Mouse (Mus musculus) kidney, embryonic 14.5 days (tissue): ENCODE data around the gene Gm45521. TPM values are rescaled to one million over a fixed set of nuclear protein-coding genes. Genes with fewer than 3 reads are reported as not detected.
A peak's percentile ranks its signal among the peaks of the same experiment; 100 is the strongest.

Experiments
- ATAC-seq: fragments of 200-750 bp; cut with Nextera tagmentation; 2 replicates; pipeline ENCODE4 v1.8.0; 2017; ENCODE audit warnings: moderate number of reproducible peaks, mild to moderate bottlenecking, moderate TSS enrichment, moderate library complexity; ENCODE audit not compliant: low FRiP score, low TSS enrichment
- H3K27ac ChIP-seq: fragments of 300-500 bp; sonication (generic); 2 replicates; pipeline ENCODE4 v1.5.1; 2014; ENCODE audit warnings: low read depth, mild to moderate bottlenecking, low read length, moderate library complexity, mixed read lengths
- H3K27me3 ChIP-seq: fragments of 300-500 bp; sonication (generic); 2 replicates; pipeline ENCODE4 v1.6.1; 2014; ENCODE audit warnings: mild to moderate bottlenecking, low read length; ENCODE audit not compliant: control insufficient read depth, insufficient read depth
- H3K36me3 ChIP-seq: fragments of 300-500 bp; sonication (generic); 2 replicates; pipeline ENCODE4 v1.6.1; 2014; ENCODE audit warnings: low read length, mixed read lengths; ENCODE audit not compliant: control insufficient read depth, insufficient read depth
- H3K4me1 ChIP-seq: fragments of 300-500 bp; sonication (generic); 2 replicates; pipeline ENCODE4 v1.6.1; 2014; ENCODE audit warnings: low read length, mixed read lengths; ENCODE audit not compliant: control insufficient read depth, insufficient read depth
- H3K4me2 ChIP-seq: fragments of 300-500 bp; sonication (generic); replicated peaks from 2 replicates; pipeline ENCODE4 v1.6.1; 2014; ENCODE audit warnings: low read depth, mild to moderate bottlenecking, low read length
- H3K4me3 ChIP-seq: fragments of 300-500 bp; sonication (generic); 2 replicates; pipeline ENCODE4 v1.5.1; 2014; ENCODE audit warnings: mild to moderate bottlenecking, low read length
- H3K9ac ChIP-seq: fragments of 300-500 bp; sonication (generic); 2 replicates; pipeline ENCODE4 v1.6.1; 2014; ENCODE audit warnings: low read depth, mild to moderate bottlenecking, low read length, moderate library complexity
- H3K9me3 ChIP-seq: fragments of 300-500 bp; sonication (generic); 2 replicates; pipeline ENCODE4 v1.6.1; 2016; ENCODE audit warnings: low read length; ENCODE audit not compliant: control insufficient read depth
- WGBS: fragments of 180-500 bp; shearing (Covaris S2); extraction: QIAGEN DNeasy Blood & Tissue Kit; methylation state at CpG from one replicate; pipeline ENCODE4 v1.1.7; 2014; 5-methylcytosine and 5-hydroxymethylcytosine counted together
- polyA plus RNA-seq: library from polyadenylated mRNA; unstranded; fragments of >200 nt; fragmentation: Nextera tagmentation; extraction: Ambion mirVana; gene quantifications from 2 replicates; pipeline ENCODE4 v1.2.1, GENCODE M21; 2014

Gm45521 gene
- polyA plus RNA-seq, 1 experiment from 2014 or later, result not detected

GRCm38 (mm10) chr14:7963160-7963559, 6.1 kb downstream of the Gm45521 start:
- Histone ChIP-seq H3K9ac (no peak overlapping the region), H3K36me3 (no peaks in the 10 kb centered on the region), H3K27me3 (no peaks in the 10 kb centered on the region), H3K4me2 (no peak overlapping the region), H3K27ac (no peak overlapping the region), H3K4me1 (no peaks in the 10 kb centered on the region), H3K4me3 (no peak overlapping the region), H3K9me3 (no peaks in the 10 kb centered on the region)
- ATAC-seq, result no peak
- WGBS, result 60% methylated on average over 7 of the region's 7 CpGs

- Histone ChIP-seq H3K9me3 (no peaks in the 10 kb centered on the region), H3K4me2 (no peak overlapping the region), H3K27me3 (no peaks in the 10 kb centered on the region), H3K9ac (no peak overlapping the region), H3K36me3 (no peaks in the 10 kb centered on the region), H3K4me3 (no peak overlapping the region), H3K4me1 (no peaks in the 10 kb centered on the region), H3K27ac (no peak overlapping the region)
- WGBS, result 52% methylated on average over 11 of the region's 11 CpGs
- peak; percentile 58; the same call in 1 of the 2 replicates for ATAC-seq
Observed at GRCm38 (mm10) chr14:7964219-7964889, 7.3 kb downstream of the Gm45521 start.

- Histone ChIP-seq H3K27me3 (no peaks in the 10 kb centered on the region), H3K36me3 (no peaks in the 10 kb centered on the region), H3K9ac (no peak overlapping the region), H3K4me1 (no peaks in the 10 kb centered on the region), H3K27ac (no peak overlapping the region), H3K4me2 (no peak overlapping the region), H3K9me3 (no peaks in the 10 kb centered on the region), H3K4me3 (no peak overlapping the region)
- WGBS, result 63% methylated on average over 10 of the region's 10 CpGs
- no peak for ATAC-seq
Observed at GRCm38 (mm10) chr14:7971889-7972493, 14.9 kb downstream of the Gm45521 start.

- no peak for ATAC-seq
- Histone ChIP-seq H3K27me3 (no peaks in the 10 kb centered on the region), H3K36me3 (no peaks in the 10 kb centered on the region), H3K4me2 (no peak overlapping the region), H3K4me3 (no peak overlapping the region), H3K9ac (no peak overlapping the region), H3K27ac (no peak overlapping the region), H3K9me3 (no peaks in the 10 kb centered on the region), H3K4me1 (no peaks in the 10 kb centered on the region)
- 89% methylated on average over 1 of the region's 1 CpGs for WGBS
Observed at GRCm38 (mm10) chr14:7974643-7975042, 17.6 kb downstream of the Gm45521 start.

GRCm38 (mm10) chr14:7975177-7975576, 18.1 kb downstream of the Gm45521 start:
- Histone ChIP-seq H3K27me3 (no peaks in the 10 kb centered on the region), H3K4me2 (no peak overlapping the region), H3K4me1 (no peaks in the 10 kb centered on the region), H3K36me3 (no peaks in the 10 kb centered on the region), H3K27ac (no peak overlapping the region), H3K4me3 (no peak overlapping the region), H3K9ac (no peak overlapping the region), H3K9me3 (no peaks in the 10 kb centered on the region)
- 82% methylated on average over 6 of the region's 6 CpGs for WGBS
- ATAC-seq, result no peak

- no peak for ATAC-seq
- 91% methylated on average over 1 of the region's 1 CpGs for whole genome bisulfite sequencing
- Histone ChIP-seq H3K4me3 (no peak overlapping the region), H3K9me3 (no peaks in the 10 kb centered on the region), H3K36me3 (no peaks in the 10 kb centered on the region), H3K4me1 (no peaks in the 10 kb centered on the region), H3K9ac (no peak overlapping the region), H3K4me2 (no peak overlapping the region), H3K27me3 (no peaks in the 10 kb centered on the region), H3K27ac (no peak overlapping the region)
Observed at GRCm38 (mm10) chr14:7977471-7977870, 20.4 kb downstream of the Gm45521 start.

- no peaks in the 10 kb centered on the region for H3K36me3 ChIP-seq
- ATAC-seq, result no peak
- H3K4me1 ChIP-seq, result no peaks in the 10 kb centered on the region
- 80% methylated on average over 1 of the region's 1 CpGs for WGBS
- no peak overlapping the region for H3K27ac ChIP-seq
- H3K9me3 ChIP-seq, result no peaks in the 10 kb centered on the region
- H3K27me3 ChIP-seq, result no peaks in the 10 kb centered on the region
- no peak overlapping the region for H3K4me3 ChIP-seq
- H3K4me2 ChIP-seq, result no peak overlapping the region
- H3K9ac ChIP-seq, result no peak overlapping the region
Observed at GRCm38 (mm10) chr14:7978183-7978582, 21.1 kb downstream of the Gm45521 start.

GRCm38 (mm10) chr14:7981226-7981625, 24.1 kb downstream of the Gm45521 start:
- Histone ChIP-seq H3K4me1 (no peaks in the 10 kb centered on the region), H3K4me3 (no peak overlapping the region), H3K27me3 (no peaks in the 10 kb centered on the region), H3K4me2 (no peak overlapping the region), H3K27ac (no peak overlapping the region), H3K9me3 (no peaks in the 10 kb centered on the region), H3K36me3 (no peaks in the 10 kb centered on the region), H3K9ac (no peak overlapping the region)
- ATAC-seq, result no peak
- WGBS, result 92% methylated on average over 1 of the region's 1 CpGs

GRCm38 (mm10) chr14:7986913-7987312, 29.8 kb downstream of the Gm45521 start:
- Histone ChIP-seq H3K9ac (no peak overlapping the region), H3K9me3 (no peaks in the 10 kb centered on the region), H3K27ac (no peak overlapping the region), H3K36me3 (no peaks in the 10 kb centered on the region), H3K27me3 (no peaks in the 10 kb centered on the region), H3K4me2 (no peak overlapping the region), H3K4me1 (peaks cover 2% of the 10 kb centered on the region; the same call in 1 of the 2 replicates), H3K4me3 (no peak overlapping the region)
- WGBS, result 95% methylated on average over 6 of the region's 6 CpGs
- ATAC-seq, result no peak
